Mouse (Mus musculus) adrenal gland, postnatal 36 days (tissue): Measurements from ENCODE around the gene Hsph1. TPM values are rescaled to one million over a fixed set of nuclear protein-coding genes. Genes with fewer than 3 reads are reported as not detected.

Experiments
- DNase-seq, 2 experiments: peaks; one replicate each; pipeline ENCODE4 v3.0.0; 2021; ENCODE audit warnings: mixed read lengths in 1 of 2
- total RNA-seq, 2 experiments: library from RNA; stranded (reverse); gene quantifications; 2 replicates each; pipeline ENCODE4 v1.2.3; 2021

The Hsph1 gene
- total RNA-seq, 2 experiments from 2014 or later, result 95.9 to 367 TPM

GRCm38 (mm10) chr5:149642783-149643509 lies 6.8 kb upstream of the Hsph1 start:
- no peak for DNase-seq

DNA sequence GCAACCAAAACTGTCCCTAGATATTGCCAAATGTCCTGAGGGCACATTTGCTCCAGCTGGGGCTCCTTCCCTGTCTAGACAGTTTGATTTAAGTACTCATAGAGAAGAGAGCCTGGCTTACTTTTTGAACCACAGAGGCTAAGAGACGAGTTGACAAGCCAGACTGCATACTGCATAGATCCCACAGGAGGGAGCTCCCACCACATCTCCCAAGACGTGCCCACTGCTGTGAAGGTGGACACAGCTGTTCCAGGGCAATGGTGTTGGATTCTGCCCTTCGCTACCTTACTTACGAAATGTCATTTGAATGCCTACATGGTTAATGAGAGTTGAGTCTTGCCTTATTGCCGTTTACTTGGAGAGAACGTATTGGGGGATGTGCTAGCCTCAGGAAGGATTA lies 6.2 kb upstream of the Hsph1 start:
- DNase-seq, result peak in 1 of 2 experiments; percentile 14

DNA sequence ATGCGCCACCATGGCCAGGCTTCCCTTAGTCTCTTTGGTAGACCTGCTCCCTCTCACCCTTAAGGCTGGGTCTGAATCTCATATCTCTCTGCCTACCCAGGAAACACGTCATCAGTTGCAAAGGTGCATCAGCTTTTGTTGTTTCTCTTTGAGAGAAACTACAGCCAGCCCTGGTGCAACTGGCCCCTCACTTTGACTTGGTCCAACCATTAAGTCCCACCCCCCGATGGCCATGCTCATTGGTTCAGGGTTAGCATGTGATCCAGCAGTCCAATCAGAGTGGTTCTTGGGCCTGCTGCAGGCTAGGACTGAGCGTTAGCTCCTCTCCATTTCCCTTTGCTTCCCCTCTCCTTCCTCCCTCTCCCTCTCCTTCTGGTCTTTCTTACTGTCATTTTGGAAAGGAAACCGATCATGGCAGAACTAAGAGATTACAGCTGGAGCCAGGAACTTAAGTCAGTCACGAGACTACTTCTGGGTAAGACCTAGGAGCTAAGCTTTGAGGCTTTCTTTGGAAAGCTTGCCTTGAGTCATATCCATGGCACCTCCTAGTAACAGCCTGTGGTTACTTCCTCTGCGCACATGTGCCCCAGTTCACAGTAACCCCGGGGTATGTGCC lies 5.2 kb upstream of the Hsph1 start:
- no peak for DNase-seq

- DNase-seq, result no peak
Observed at GRCm38 (mm10) chr5:149637306-149637705, 1.1 kb upstream of the Hsph1 start.

- DNase-seq, result peak; percentile 49 to 58
Observed at GRCm38 (mm10) chr5:149635556-149635955, 620 bp downstream of the Hsph1 start.

GRCm38 (mm10) chr5:149634409-149635035 lies 1.7 kb downstream of the Hsph1 start:
- no peak for DNase-seq

DNA sequence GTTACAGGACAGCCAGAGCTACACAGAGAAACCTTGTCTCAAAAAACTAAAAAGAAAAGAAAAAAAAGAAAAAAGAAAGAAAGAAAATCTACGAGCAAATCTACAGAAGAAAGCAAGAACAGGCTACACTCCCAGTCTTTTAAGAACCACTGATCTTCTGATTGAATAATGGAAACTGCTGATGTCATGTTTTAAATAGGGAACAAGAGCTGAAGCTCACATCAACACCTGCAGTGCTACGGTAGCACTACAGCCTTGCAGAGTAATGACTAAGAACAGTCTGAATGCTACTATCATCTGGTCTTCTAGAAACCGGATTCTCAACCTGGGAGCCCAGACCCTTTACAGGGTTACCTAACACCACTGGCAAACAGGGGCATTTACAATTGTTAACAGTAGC lies 10.6 kb downstream of the Hsph1 start:
- DNase-seq, result no peak

DNA sequence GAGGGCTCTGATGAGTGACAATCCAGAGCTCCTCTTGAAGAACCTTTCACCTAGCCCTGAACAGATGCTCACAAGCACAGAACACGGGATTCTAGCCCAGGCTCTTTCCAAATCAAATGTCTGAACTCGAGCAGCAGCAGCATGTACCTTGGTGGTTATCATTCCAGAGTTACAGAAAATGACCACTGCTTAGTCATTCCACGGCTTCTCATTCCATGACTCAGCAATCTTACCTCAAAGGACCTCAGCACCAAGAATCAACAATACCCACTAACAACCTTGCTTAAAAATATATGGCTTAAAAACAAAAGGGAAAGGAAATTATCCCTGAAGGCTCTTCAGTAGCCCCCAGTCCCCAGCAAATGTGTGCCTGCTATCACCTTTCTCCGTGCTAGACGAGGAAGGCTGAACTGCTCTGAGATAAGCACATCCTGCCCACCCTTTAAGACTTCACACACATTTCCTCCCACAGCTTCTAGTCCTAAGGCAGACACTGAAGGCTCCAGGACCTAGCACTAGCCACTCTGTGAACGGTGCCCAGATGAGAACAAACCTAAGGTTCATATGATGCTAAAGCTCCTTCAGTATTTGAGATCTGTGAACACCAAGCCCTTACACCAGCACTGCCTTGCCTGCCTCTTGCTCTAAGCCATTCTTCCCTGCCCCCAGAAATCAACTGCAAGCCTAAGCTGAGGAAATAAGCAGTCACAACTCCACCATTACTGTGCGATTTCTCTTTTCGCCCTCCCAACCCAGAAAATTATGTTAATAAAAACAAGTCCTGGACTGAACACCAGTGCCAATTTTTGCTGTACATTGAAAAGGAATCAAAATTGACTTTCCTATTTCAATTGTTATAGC lies 12.1 kb downstream of the Hsph1 start:
- peak in 1 of 2 experiments; percentile 34 for DNase-seq

DNA sequence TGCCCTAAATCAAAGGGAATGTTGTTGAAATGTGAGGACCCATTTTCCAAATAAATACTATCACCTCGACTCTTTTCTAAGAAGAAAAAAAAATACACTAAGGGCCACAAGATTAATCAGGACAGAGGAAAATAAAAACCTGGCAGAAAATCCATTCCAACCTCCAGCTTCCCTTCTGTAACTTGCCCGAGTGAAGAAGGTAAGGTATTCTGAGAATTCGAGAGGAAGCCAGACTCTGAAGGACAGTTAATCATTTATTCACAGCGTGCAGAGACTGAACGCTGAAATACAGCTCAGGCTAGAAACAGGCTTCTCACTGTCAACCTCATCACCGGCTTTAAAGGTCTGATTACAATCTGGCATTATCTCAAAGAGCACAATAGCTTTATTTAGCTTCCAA lies 13.5 kb downstream of the Hsph1 start:
- DNase-seq, result no peak

GRCm38 (mm10) chr5:149622152-149622551 lies 14.0 kb downstream of the Hsph1 start:
- no peak for DNase-seq

DNA sequence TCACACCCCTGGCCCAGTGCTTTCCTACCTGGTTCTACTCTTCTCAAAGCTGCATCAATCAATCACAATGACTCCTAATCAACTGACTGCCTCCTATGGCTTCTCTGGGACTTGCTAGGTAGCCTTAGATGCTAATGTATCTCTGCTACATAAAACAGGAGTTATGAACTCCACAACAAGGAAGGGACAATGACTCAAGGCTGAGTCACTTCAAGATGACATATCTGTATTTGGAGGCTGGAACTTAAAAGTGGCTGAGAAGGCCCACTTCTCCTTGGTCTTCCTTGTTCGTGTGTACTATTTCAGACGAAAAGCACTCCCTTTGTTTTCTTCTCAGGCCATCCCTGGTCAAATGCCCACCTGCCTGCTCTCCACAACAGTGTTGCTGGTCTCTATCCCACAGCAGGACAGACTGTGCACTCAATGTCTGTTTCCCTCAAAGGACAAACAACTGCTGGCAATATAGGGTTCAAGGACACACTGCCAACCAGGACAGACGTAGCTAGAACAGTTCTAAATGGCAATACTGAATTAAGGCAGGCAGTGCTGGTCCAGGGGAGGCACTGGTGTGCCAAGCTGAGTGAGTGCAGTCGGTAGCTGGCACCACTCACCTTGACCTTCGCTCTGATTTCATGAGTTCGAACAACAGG lies 18.3 kb downstream of the Hsph1 start:
- peak in 1 of 2 experiments; percentile 24 for DNase-seq

- DNase-seq, result no peak
Observed at GRCm38 (mm10) chr5:149616817-149617216, 19.4 kb downstream of the Hsph1 start.

GRCm38 (mm10) chr5:149616138-149616537 lies 20.0 kb downstream of the Hsph1 start:
- peak; percentile 34 to 40 for DNase-seq

DNA sequence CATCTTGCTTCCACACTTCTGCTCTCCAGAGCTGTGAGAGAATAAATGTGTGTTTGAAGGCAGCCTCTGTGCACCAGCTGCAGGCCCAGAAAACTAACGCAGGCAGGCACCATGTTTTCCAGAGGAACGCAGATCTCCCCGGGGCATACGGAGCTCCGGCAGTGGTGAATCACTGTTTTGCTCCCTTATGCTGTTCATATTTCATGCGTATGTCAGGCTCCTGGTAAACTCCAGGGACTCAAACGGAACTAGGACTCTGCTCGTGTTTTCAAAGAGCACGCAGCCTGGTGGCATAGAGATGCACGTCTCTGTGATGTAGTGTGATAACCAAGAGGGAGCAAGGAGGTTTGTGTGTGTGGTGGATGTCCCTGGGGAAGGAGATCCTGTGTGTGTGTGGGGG lies 23.4 kb downstream of the Hsph1 start:
- DNase-seq, result peak; percentile 51 to 58

GRCm38 (mm10) chr5:149612165-149612518 lies 24.0 kb downstream of the Hsph1 start:
- no peak for DNase-seq

- DNase-seq, result no peak
Observed at GRCm38 (mm10) chr5:149611476-149612164, 24.6 kb downstream of the Hsph1 start.

DNA sequence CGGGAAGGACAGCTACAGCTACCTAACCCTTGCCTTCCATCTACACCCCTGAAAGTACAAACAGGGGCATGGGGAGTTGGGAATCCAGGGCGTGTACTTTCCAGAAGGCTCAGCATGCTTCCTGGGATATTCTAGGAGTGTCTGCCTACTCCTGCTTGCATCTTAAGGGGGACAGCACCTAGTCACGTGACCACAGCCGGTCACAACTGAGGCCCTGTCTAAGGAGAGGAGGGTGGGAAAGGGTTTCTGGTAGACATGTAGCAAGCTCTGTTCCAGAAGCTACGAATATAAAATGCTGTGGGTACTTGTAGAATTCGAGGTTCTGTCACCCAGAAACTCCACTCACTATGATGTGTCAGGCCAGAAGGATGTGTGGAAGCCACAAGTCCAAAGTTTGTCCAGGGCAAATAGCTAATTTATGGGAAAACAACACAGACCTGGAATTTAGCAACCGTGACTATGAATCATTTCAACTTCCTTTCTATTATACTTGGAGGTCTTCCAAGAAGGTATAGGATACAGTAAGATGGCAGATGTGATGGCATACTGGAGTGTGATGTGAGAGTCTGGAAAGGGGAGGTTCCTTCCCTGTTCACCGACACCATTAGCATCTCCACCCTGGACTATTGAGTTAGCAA lies 29.0 kb downstream of the Hsph1 start:
- no peak for DNase-seq

DNA sequence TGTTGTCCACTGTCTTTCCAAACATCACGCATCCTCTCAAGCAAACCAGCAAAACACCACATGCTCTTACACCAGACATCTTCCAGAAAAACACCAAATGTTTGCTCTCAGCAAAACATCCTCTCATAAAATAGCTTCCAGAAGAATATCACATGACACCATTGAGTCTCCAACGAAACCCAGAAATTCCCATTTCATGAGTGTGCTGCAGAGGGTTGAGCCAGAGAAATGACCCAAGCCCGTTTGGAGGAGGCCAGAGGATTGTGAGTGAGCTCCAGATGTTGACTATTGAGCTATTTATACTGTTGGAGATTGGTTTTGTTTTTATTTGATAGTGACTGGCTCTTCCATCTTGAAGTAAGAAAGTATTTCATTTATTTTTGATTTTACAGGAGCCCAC lies 32.9 kb downstream of the Hsph1 start:
- DNase-seq, result no peak

GRCm38 (mm10) chr5:149601996-149602395 lies 34.2 kb downstream of the Hsph1 start:
- no peak for DNase-seq

GRCm38 (mm10) chr5:149597351-149597750 lies 38.8 kb downstream of the Hsph1 start:
- DNase-seq, result no peak

DNA sequence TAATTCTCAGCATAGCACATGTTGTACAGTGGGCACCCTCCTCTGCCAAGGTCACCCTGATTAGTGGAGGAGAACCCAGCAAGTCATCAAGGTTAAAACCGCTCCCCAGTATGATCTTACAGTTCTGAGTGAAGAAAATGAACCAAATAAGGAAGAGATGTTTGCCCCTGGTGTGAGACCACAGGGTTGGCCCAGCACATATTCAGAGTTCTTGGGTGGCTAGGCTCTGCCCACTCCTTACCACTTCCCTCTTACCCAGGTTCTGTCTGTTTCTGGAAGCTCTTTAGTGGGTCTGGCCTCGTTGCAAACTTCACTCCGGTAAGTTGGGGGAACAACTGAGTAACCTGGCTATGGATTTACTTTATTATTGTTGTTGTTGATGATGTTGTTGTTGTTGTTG lies 42.0 kb downstream of the Hsph1 start:
- DNase-seq, result no peak
